Mouse (Mus musculus): ENCODE measurements around the gene Fam185a. TPM values are rescaled to one million over a fixed set of nuclear protein-coding genes. Genes with fewer than 3 reads are reported as not detected.

Gene Fam185a
- total RNA-seq, 2 experiments from 2014 or later, result 11.5 to 12.9 TPM

- no peak for DNase-seq
- intact Hi-C loops (cut with DNase I), result no loop called here
Observed at GRCm38 (mm10) chr5:21489135-21489534, 64.4 kb downstream of the Fam185a start.

GRCm38 (mm10) chr5:21491469-21491868 lies 66.7 kb downstream of the Fam185a start:
- intact Hi-C loops (cut with DNase I), result no loop called here
- DNase-seq, result no peak

GRCm38 (mm10) chr5:21492213-21492612 lies 67.5 kb downstream of the Fam185a start:
- no peak for DNase-seq
- intact Hi-C loops (cut with DNase I), result no loop called here

DNA sequence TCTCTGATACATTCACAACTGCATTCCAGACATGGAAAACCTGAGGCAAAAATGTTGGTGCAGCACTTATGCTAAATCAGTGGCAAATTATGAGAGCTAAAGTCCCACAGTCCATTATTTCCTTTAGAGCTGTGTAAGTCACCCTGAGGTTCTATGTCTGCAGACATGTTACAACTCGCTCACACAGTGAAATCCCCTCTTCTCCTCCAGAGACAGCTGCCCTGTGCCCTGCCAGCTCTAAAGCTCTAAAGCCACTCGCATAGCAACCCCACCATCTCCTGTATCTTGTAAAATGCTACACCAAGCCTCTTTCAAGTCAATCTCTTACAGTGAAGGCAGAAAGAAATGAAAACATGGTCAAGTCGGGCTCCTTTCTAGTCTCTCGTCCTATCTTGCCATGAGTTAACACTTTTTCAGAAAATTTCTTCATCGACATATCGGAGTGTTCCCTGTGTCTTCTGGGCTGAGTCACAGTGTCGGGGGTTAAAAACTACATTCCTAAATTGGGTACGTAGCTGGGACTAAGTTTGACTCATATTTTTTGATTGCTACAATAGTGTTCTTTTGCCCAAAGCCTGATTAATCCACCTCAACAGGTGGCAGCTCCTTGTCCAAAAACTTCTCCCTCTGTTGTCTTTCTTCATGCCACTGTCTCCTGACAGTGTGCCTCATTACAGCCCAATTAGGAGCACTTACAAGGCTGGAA lies 68.7 kb downstream of the Fam185a start:
- DNase-seq, result no peak
- intact Hi-C loops (cut with DNase I), result no loop called here

GRCm38 (mm10) chr5:21494781-21495180 lies 70.0 kb downstream of the Fam185a start:
- DNase-seq, result no peak
- intact Hi-C loops (cut with DNase I), result no loop called here

DNA sequence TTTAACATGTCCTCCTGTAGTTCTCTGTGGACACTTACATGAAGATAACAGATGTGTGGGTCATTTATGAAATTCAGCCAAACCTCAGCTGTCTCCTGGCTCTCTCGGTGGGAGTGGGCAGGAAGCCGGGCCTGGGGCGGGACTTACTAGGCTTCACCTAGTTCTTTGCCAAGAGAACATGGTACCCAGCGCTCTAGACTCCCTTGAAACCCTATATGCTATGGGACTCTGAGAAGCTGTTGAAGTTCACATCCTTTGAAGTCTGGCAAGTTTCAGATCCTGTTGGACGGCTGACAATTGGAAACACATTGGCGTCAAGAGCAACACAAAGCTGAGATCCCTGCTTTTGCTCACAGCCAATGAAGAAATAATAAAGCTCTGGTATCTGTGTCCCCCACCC lies 71.6 kb downstream of the Fam185a start:
- intact Hi-C loops (cut with DNase I), result no loop called here

GRCm38 (mm10) chr5:21496881-21497280 lies 72.1 kb downstream of the Fam185a start:
- intact Hi-C loops (cut with DNase I), result no loop called here
- DNase-seq, result peak; percentile 15 to 24

More for the DNA sequence above, 71.6 kb downstream of the Fam185a start:
- peak; percentile 24 to 44 for DNase-seq

GRCm38 (mm10) chr5:21498490-21498889 lies 73.7 kb downstream of the Fam185a start:
- no peak for DNase-seq
- intact Hi-C loops (cut with DNase I), result no loop called here

GRCm38 (mm10) chr5:21498925-21499324 lies 74.2 kb downstream of the Fam185a start:
- no peak for DNase-seq
- intact Hi-C loops (cut with DNase I), result no loop called here

GRCm38 (mm10) chr5:21500133-21500532 lies 75.4 kb downstream of the Fam185a start:
- intact Hi-C loops (cut with DNase I), result no loop called here
- no peak for DNase-seq

DNA sequence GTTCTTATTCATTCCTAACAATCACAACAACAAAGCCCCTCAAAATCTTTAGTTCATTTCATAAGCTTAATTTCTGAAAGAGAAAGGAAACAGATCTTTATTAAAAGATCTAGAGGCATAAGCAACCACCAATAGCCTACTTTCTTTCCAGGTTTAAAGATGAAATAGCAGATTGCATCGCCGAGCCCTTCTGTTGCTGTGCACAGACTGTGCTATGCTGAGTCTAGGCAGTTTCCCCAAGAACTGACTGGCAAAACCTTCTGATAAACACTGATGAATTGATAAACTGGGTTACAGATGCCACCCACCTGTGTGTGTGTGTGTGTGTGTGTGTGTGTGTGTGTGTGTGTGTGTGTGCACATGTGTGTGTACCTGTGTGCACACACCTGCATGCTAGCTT lies 76.2 kb downstream of the Fam185a start:
- intact Hi-C loops (cut with DNase I), result no loop called here
- no peak for DNase-seq

GRCm38 (mm10) chr5:21502936-21503610 lies 78.3 kb downstream of the Fam185a start:
- intact Hi-C loops (cut with DNase I), result no loop called here
- no peak for DNase-seq

DNA sequence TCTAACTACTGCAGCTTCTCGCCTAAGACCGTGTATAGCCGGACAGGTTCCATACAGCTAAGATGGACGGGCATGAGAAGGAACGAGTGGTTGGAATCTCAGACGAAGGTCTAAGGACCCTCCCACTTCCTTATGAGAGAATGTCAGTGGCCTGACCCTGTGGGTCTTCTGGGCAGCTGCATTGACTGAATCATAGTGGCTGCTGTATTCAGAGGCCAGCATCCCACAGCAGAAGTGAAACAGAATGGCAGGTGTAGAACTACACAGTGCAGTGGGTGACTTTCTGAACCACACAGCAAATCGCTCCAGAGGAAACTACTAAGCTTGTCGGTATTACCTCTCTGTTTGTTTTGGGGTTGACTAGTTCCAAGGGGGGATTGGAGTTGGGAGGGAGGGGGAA lies 80.4 kb downstream of the Fam185a start:
- intact Hi-C loops (cut with DNase I), result no loop called here
- no peak for DNase-seq

- no peak for DNase-seq
- intact Hi-C loops (cut with DNase I), result no loop called here
Observed at GRCm38 (mm10) chr5:21506887-21507286, 82.1 kb downstream of the Fam185a start.

- no peak for DNase-seq
- intact Hi-C loops (cut with DNase I), result no loop called here
Observed at GRCm38 (mm10) chr5:21509801-21510200, 85.0 kb downstream of the Fam185a start.

- intact Hi-C loops (cut with DNase I), result no loop called here
- DNase-seq, result no peak
Observed at GRCm38 (mm10) chr5:21513363-21513762, 88.6 kb downstream of the Fam185a start.

DNA sequence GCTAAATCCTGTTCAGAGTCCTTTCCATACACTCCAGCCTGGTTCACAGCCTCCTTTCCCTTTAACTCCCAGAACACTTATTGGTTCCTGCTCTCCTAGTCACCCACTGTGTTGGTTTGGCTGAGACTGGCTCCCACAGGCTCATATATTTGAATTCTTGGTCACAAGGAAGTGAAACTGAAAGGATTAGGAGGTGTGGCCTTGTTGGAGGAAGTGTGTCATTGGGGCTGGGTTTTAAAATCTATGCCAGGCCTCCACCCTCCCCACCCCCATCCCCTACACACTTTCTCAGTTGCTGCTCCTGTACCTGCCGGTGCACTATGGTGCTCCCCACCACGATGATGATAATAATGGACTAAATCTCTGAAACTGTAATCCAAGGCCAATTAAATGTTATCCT lies 92.8 kb downstream of the Fam185a start:
- intact Hi-C loops (cut with DNase I), result no loop called here
- no peak for DNase-seq

- DNase-seq, result no peak
- intact Hi-C loops (cut with DNase I), result no loop called here
Observed at GRCm38 (mm10) chr5:21518207-21518606, 93.4 kb downstream of the Fam185a start.

DNA sequence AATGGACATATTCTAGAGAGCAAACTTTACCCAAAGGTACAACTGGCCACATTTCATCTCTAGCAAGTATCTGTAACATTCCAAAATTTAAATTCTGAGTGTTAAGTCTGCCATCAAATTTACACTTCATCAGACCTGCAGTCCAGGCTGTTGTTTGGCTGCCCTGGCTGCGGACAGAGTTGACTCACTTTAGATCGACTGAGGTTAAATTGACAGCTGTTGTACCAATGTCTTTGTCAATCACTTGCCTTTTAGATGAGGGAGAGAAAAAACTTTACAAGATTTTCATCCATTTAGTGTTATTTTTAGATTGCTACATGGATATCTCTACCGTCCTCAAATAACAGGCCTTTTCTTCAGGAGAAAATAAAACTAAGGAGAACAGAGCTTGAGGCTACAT lies 94.4 kb downstream of the Fam185a start:
- intact Hi-C loops (cut with DNase I), result no loop called here
- DNase-seq, result no peak

- no peak for DNase-seq
- intact Hi-C loops (cut with DNase I), result loop anchor here (5.0 kb wide), 1 partner anchor 255 kb away; no protein-coding TSS in a partner anchor
Observed at GRCm38 (mm10) chr5:21526835-21527485, 102.2 kb downstream of the Fam185a start.

- intact Hi-C loops (cut with DNase I), result loop anchor here (5.0 kb wide), 1 partner anchor 255 kb away; no protein-coding TSS in a partner anchor
- DNase-seq, result peak; percentile 45 to 56
Observed at GRCm38 (mm10) chr5:21527488-21527911, 102.7 kb downstream of the Fam185a start.

Measured in heart, postnatal 14 days (tissue).